Mouse (Mus musculus) liver, embryonic 12.5 days (tissue): ENCODE results near the gene Lrba. TPM values are rescaled to one million over a fixed set of nuclear protein-coding genes. Genes with fewer than 3 reads are reported as not detected.

Experiments used
- ATAC-seq: fragments of 200-750 bp; cut with Nextera tagmentation; 2 replicates; pipeline ENCODE4 v1.8.0; 2017; ENCODE audit warnings: moderate number of reproducible peaks, mild to moderate bottlenecking, moderate library complexity
- H3K27ac ChIP-seq: fragments of 300-500 bp; sonication (generic); 2 replicates; pipeline ENCODE4 v1.5.1; 2016; ENCODE audit warnings: mild to moderate bottlenecking
- H3K27me3 ChIP-seq: fragments of 300-500 bp; sonication (generic); replicated peaks from 2 replicates; pipeline ENCODE4 v1.6.1; 2016; ENCODE audit warnings: mild to moderate bottlenecking, moderate library complexity
- H3K36me3 ChIP-seq: fragments of 300-500 bp; sonication (generic); 2 replicates; pipeline ENCODE4 v1.6.1; 2016; ENCODE audit warnings: mild to moderate bottlenecking, moderate library complexity
- H3K4me1 ChIP-seq: fragments of 300-500 bp; sonication (generic); 2 replicates; pipeline ENCODE4 v1.6.1; 2016
- H3K4me2 ChIP-seq: fragments of 300-500 bp; sonication (generic); 2 replicates; pipeline ENCODE4 v1.6.1; 2016; ENCODE audit warnings: mild to moderate bottlenecking, moderate library complexity
- H3K4me3 ChIP-seq: fragments of 300-500 bp; sonication (generic); 2 replicates; pipeline ENCODE4 v1.5.1; 2016; ENCODE audit warnings: mild to moderate bottlenecking, moderate library complexity
- H3K9ac ChIP-seq: fragments of 300-500 bp; sonication (generic); 2 replicates; pipeline ENCODE4 v1.6.1; 2016; ENCODE audit warnings: mild to moderate bottlenecking, moderate library complexity
- H3K9me3 ChIP-seq: fragments of 300-500 bp; sonication (generic); replicated peaks from 2 replicates; pipeline ENCODE4 v1.6.1; 2016; ENCODE audit warnings: mild to moderate bottlenecking, moderate library complexity
- WGBS: fragments of 180-500 bp; shearing (Covaris S2); methylation state at CpG from one replicate; pipeline ENCODE4 v1.1.7; 2016; ENCODE audit not compliant: insufficient replicate concordance; 5-methylcytosine and 5-hydroxymethylcytosine counted together
- polyA plus RNA-seq: library from polyadenylated mRNA; unstranded; fragments of >200 nt; fragmentation: Nextera tagmentation; extraction: Ambion mirVana; gene quantifications from 2 replicates; pipeline ENCODE4 v1.2.1, GENCODE M21; 2016

Gene Lrba
- polyA plus RNA-seq, 1 experiment from 2014 or later = 3.6 TPM

DNA sequence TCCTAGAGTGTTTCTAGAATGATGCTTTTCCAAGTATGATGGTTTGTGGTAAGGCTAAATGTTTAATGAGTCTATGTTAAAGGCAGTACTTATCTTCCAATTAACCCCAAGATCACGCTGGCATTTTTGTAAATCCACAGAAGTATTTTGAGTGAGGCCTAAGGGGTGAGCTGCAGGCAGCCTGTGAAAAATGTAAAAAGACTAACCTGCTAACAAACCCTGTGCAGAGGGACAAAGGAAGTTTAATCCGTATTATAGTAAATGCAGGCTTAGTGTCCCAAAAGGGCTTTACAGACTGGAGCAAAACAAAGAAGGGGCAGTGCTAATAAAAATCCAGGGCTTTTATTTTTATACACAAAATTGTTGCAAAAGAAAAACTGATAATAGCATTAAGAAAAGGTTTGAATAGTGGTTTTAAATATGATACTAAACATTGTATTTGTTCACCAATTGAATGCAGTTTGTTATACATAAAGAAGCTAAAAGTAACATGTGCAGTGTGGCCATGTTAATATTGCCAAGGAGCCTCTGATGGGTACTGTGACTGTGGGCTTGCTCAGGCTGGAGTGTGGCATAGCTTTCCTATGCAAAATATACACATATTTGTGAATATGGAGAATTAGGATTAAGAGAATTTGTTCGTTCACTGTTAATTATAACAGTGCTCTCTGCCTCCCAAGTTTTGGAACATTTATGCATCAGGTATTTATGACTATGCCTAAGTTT, 348.2 kb downstream of the Lrba start:
- ATAC-seq = no peak
- Histone ChIP-seq H3K36me3 (no peaks in the 10 kb centered on the region), H3K4me2 (no peak overlapping the region), H3K4me1 (no peaks in the 10 kb centered on the region), H3K9ac (no peak overlapping the region), H3K9me3 (no peaks in the 10 kb centered on the region), H3K27me3 (no peaks in the 10 kb centered on the region), H3K4me3 (no peak overlapping the region), H3K27ac (no peak overlapping the region)
- 66% methylated on average over 3 of the region's 3 CpGs for WGBS

DNA sequence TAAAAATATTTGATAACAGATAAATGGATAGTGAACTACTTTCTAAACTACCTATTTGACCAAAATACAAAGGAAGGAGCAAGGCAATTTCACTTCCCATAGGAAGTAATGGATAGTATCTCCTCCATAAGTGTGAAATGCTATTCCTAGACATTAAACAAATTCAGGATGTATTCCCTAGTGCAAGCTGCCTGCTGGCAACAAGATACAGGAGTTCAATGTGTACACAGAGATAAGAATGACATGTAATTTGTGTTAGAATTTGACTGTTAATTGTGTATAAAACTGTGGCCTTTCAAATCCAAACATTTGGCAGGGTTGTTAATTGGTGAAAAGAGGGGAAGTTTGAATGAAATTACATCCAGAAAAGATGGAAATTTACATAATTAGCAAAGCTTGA, 350.8 kb downstream of the Lrba start:
- Histone ChIP-seq H3K4me1 (no peaks in the 10 kb centered on the region), H3K4me3 (no peak overlapping the region), H3K27me3 (no peaks in the 10 kb centered on the region), H3K36me3 (no peaks in the 10 kb centered on the region), H3K4me2 (no peak overlapping the region), H3K9ac (no peak overlapping the region), H3K9me3 (no peaks in the 10 kb centered on the region), H3K27ac (no peak overlapping the region)
- ATAC-seq = no peak

DNA sequence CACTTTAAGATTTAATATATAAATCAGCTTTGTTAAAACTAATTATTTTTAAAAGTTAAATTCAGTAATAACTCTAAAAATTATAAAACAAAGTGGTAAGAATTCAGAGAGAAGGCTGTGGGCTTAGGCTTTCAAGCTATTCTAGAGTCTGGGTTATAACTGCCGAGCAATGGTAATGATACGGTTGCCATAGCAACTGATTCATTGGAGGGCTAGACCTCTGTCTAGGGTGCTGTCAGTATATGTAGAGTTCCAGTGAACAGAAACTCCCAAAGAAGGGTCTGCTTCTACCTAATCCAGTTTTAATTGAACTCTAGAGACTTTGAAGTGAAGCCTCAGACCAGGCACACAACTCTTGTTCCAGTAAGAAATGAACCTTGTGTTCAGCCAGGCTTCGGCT, 377.8 kb downstream of the Lrba start:
- no peaks in the 10 kb centered on the region for H3K27me3 ChIP-seq
- ATAC-seq = no peak
- H3K36me3 ChIP-seq = no peaks in the 10 kb centered on the region
- H3K9ac ChIP-seq = no peak overlapping the region
- no peak overlapping the region for H3K4me2 ChIP-seq
- 75% methylated on average over 3 of the region's 3 CpGs for WGBS
- H3K27ac ChIP-seq = no peak overlapping the region
- H3K9me3 ChIP-seq = no peaks in the 10 kb centered on the region
- no peak overlapping the region for H3K4me3 ChIP-seq
- H3K4me1 ChIP-seq = no peaks in the 10 kb centered on the region

DNA sequence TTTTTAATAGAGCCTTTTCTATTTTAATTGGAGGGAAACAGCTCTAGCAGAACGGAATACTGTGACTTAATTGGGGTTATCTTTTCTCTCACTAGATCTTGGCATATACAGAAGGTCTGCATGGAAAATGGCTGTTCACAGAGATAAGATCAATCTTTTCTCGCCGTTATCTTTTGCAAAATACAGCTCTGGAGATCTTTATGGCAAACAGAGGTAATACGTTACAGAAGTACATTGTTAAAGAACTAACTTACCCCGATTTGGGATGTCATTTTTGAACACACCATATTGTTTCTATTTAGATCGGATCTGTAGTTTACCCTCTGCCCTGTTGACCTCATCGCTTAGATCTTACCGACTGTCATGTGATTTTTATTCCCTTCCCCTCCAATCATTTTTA, 381.3 kb downstream of the Lrba start:
- 80% methylated on average over 8 of the region's 8 CpGs for WGBS
- Histone ChIP-seq H3K9ac (no peak overlapping the region), H3K4me1 (no peaks in the 10 kb centered on the region), H3K27me3 (no peaks in the 10 kb centered on the region), H3K4me3 (no peak overlapping the region), H3K9me3 (no peaks in the 10 kb centered on the region), H3K36me3 (no peaks in the 10 kb centered on the region), H3K27ac (no peak overlapping the region), H3K4me2 (no peak overlapping the region)
- ATAC-seq = no peak

DNA sequence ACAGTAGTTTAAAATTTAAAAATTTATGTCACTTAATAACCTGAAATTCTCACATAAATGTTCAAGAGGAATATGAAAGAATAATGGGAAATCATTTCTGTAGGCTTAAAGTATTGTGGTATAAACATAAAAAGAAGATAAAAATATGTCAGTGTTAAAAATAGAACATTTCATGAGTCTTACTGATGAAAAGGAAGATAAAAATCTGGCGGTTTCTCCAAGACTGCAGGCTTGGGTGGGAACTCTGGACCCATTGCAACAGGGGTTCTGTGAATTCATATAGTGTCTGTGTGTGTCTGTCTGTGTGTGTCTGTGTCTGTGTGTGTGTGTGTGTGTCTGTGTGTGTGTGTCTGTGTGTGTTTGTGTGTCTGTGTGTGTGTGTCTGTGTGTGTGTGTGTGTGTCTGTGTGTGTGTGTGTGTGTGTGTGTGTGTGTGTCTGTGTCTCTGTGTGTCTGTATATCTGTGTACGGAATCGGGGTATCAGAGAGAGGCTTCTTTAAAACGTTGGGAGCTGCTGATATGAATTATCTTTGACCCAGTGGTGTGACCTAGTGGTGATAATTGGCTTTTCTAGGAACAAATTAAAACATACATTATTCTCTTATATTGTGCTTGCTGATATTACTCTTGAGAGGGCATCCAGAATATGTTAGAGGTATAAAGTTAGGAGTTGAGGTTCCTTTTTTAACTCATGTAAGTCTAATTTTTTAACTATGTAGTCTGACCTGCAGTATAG, 402.7 kb downstream of the Lrba start:
- Histone ChIP-seq H3K9me3 (no peaks in the 10 kb centered on the region), H3K4me2 (peak overlapping the region; percentile 34), H3K27ac (peak overlapping the region; percentile 48; the same call in 1 of the 2 replicates), H3K36me3 (no peaks in the 10 kb centered on the region), H3K9ac (peak overlapping the region; percentile 39; the same call in 1 of the 2 replicates), H3K4me1 (peaks cover 26% of the 10 kb centered on the region), H3K27me3 (no peaks in the 10 kb centered on the region), H3K4me3 (no peak overlapping the region)
- ATAC-seq = peak; percentile 83
- 21% methylated on average over 4 of the region's 4 CpGs for WGBS

DNA sequence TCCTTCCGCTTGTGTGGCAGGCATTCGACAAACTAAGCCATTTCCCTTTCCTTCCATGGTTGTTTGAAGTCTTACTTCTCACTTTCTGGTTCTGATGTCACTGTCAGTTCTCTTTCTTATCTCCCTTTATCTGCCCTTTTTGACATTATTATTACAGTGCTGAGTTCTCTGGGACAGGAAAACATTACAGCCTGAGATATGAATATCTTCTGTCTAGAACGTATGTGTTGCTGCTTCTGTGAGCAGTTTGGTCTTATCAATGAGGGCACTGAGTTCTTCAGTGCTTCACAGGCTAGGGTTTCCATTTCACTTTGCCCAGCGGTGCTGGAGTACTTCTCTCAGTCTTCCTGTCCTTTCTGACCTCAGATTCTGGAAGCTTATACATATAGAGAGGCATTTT, 404.9 kb downstream of the Lrba start:
- Histone ChIP-seq H3K4me3 (no peak overlapping the region), H3K27ac (no peak overlapping the region; the same call in 1 of the 2 replicates), H3K36me3 (no peaks in the 10 kb centered on the region), H3K9ac (0 out of 2 replicates have a peak overlapping the region, but pooled peaks have one; percentile 17), H3K27me3 (no peaks in the 10 kb centered on the region), H3K9me3 (no peaks in the 10 kb centered on the region), H3K4me2 (no peak overlapping the region), H3K4me1 (peaks cover 26% of the 10 kb centered on the region)
- peak; percentile 70 for ATAC-seq
- 43% methylated on average over 4 of the region's 4 CpGs for WGBS

DNA sequence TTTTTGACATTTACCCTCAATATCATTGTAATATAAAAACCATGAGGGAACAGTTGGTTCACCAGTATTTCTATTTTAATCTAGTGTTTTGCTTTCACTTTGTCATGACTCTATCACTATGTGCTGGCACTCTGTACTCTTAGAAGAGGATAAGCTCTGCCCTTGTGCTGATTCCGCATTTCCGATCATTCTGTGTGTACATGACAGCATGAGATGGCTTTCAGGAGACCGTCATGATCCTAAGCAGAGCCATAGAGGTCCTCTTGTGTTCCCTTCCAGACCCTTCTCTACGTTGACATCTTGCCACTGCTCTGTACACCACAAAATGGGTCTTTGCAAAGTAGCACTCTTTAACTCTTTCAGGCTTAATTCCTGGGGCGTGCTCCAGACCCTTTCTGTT, 411.0 kb downstream of the Lrba start:
- Histone ChIP-seq H3K9me3 (no peaks in the 10 kb centered on the region), H3K9ac (no peak overlapping the region), H3K27ac (no peak overlapping the region), H3K4me2 (no peak overlapping the region), H3K36me3 (no peaks in the 10 kb centered on the region), H3K4me3 (no peak overlapping the region), H3K4me1 (no peaks in the 10 kb centered on the region), H3K27me3 (no peaks in the 10 kb centered on the region)
- WGBS = 71% methylated on average over 5 of the region's 5 CpGs
- no peak for ATAC-seq

DNA sequence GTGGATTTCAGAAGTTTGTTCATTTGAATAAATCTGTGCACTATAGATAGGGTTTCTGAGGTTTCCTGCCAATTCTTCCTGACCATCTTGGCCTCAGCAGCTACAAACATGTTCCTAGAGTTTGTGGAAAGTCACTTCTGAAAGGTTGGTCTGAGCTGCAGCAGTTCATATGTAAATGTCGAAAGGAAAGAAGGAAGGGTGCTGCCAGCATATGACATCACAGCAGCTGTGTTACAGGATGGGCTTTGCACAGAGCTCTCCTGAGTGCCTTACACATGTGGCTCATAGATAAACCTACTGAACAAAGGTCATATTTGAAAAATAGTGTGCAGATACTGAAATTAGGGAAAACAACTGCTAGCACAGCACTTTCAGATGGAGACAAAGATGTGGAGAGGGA, 411.5 kb downstream of the Lrba start:
- Histone ChIP-seq H3K27ac (no peak overlapping the region), H3K4me2 (no peak overlapping the region), H3K36me3 (no peaks in the 10 kb centered on the region), H3K4me3 (no peak overlapping the region), H3K9me3 (no peaks in the 10 kb centered on the region), H3K9ac (no peak overlapping the region), H3K27me3 (no peaks in the 10 kb centered on the region), H3K4me1 (no peaks in the 10 kb centered on the region)
- no peak for ATAC-seq
- 41% methylated on average over 1 of the region's 1 CpGs for WGBS

DNA sequence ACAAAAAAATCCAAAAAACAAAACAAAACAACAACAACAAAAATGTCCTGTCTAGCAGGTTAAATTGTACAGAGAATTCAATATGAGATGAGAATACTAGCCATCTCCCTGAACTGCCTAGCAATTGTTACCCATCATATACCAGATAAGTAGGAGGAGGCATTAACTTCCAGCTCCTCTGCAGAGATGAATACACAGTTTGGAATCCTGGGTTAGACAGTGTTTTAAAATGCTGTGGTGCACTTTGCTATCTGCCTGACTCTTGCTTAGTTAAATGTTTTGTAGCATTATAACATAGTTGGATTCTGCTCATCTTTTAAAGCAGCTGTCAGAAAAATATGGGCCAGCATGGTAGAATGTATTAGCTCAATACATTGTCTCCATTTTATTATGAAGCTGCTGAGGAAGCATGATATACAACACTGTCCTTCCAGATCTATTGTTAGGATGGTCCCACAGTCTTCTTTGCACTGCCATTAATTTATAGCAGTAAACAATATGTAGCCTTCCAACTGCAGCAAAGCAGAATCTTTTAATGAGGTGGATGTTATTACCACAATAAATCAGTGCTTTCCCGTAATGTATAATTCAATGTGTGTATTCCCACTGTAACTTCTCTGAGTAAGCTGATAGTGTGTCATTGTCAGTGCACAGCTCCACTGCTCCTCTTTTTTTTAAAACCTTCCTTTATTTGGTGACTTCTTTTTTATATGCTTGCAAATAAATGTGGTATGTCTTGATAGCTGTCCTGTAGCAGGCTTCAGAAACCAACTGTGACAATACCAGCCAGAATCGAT, 414.3 kb downstream of the Lrba start:
- H3K9me3 ChIP-seq = no peaks in the 10 kb centered on the region

DNA sequence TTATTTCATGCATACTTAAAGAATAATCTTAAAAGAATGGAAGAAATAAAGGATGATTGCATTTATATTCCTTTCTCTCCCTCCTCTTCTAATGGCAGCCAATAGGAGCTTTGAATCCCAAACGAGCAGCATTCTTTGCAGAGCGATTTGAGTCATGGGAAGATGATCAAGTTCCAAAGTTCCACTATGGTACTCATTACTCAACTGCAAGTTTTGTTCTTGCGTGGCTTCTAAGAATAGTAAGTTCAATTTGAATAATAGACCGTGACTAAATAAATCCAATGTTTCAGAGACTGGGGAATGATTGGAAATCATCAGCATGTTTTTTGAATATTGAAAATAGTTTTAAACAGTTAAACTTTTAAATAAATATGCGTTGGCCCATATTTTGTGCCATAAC, 416.9 kb downstream of the Lrba start:
- Histone ChIP-seq H3K27ac (no peak overlapping the region), H3K36me3 (no peaks in the 10 kb centered on the region), H3K9ac (no peak overlapping the region), H3K4me3 (no peak overlapping the region), H3K4me1 (no peaks in the 10 kb centered on the region), H3K4me2 (no peak overlapping the region), H3K9me3 (no peaks in the 10 kb centered on the region), H3K27me3 (no peaks in the 10 kb centered on the region)
- 77% methylated on average over 5 of the region's 5 CpGs for WGBS
- ATAC-seq = no peak

More for the DNA sequence above, 414.3 kb downstream of the Lrba start:
- ATAC-seq = no peak
- H3K4me1 ChIP-seq = no peaks in the 10 kb centered on the region
- 86% methylated on average over 2 of the region's 2 CpGs for WGBS
- H3K9ac ChIP-seq = no peak overlapping the region
- H3K27me3 ChIP-seq = no peaks in the 10 kb centered on the region
- H3K4me3 ChIP-seq = no peak overlapping the region
- no peaks in the 10 kb centered on the region for H3K36me3 ChIP-seq
- no peak overlapping the region for H3K27ac ChIP-seq
- H3K4me2 ChIP-seq = no peak overlapping the region

DNA sequence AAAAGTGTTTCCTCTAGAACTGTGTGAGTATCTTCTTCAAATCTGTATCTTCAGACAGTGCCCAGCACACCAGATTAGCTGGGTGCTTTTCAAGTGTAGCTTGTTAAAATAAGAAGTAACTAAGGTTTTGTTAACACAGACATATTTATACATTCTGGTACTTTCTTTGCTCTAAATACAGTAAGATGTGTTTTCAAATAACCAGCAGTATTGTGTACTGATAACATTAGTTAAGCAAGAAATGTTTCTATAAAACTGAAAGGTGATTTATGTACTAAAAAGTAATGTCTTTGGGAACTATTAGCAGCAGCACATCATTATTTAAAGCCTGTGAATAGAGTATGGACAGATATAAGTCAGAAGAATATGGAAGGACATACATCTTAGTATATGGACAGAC, 417.3 kb downstream of the Lrba start:
- H3K36me3 ChIP-seq = no peaks in the 10 kb centered on the region
- H3K4me2 ChIP-seq = no peak overlapping the region
- H3K9me3 ChIP-seq = no peaks in the 10 kb centered on the region
- no peak overlapping the region for H3K4me3 ChIP-seq
- no peak overlapping the region for H3K9ac ChIP-seq
- no peaks in the 10 kb centered on the region for H3K27me3 ChIP-seq
- no peak for ATAC-seq
- H3K4me1 ChIP-seq = no peaks in the 10 kb centered on the region
- no peak overlapping the region for H3K27ac ChIP-seq

DNA sequence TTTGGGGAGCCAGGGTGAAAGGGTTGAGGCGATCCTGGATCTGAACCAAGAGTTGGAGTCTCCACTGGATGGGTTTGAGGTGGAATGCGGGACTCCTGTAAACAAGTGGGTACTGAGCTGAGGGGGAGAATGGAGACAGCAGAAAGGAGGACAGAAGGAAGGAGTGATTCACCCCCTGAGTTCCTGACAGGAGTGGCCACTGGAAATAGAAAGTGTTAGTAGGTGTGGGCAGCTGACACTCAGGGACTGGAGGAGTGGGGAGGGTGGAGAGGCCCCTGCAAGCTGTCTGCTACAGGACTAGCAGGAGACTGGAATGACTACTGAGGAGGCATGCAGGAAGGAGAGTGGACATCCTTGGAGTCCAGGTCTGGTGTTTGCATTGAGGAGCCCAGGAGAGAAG, 422.3 kb downstream of the Lrba start:
- Histone ChIP-seq H3K27ac (no peak overlapping the region), H3K4me2 (no peak overlapping the region), H3K9ac (no peak overlapping the region), H3K4me3 (no peak overlapping the region), H3K4me1 (no peaks in the 10 kb centered on the region), H3K9me3 (no peaks in the 10 kb centered on the region), H3K36me3 (no peaks in the 10 kb centered on the region), H3K27me3 (no peaks in the 10 kb centered on the region)
- WGBS = 70% methylated on average over 2 of the region's 2 CpGs
- no peak for ATAC-seq
